Mouse (Mus musculus): ENCODE results near the gene H2-D1. TPM values are rescaled to one million over a fixed set of nuclear protein-coding genes. Genes with fewer than 3 reads are reported as not detected.
A peak's percentile ranks its signal among the peaks of the same experiment; 100 is the strongest.

The H2-D1 gene
- polyA plus RNA-seq, 1 experiment from 2014 or later: 134 TPM

GRCm38 (mm10) chr17:35252619-35253292 is 9.8 kb upstream of the H2-D1 start:
- 84% methylated on average over 18 of the region's 18 CpGs for WGBS
- no peak for ATAC-seq
- H3K36me3 ChIP-seq (ENCODE audit: control insufficient read depth, insufficient read depth, low read length): peaks cover 58% of the 10 kb centered on the region

DNA sequence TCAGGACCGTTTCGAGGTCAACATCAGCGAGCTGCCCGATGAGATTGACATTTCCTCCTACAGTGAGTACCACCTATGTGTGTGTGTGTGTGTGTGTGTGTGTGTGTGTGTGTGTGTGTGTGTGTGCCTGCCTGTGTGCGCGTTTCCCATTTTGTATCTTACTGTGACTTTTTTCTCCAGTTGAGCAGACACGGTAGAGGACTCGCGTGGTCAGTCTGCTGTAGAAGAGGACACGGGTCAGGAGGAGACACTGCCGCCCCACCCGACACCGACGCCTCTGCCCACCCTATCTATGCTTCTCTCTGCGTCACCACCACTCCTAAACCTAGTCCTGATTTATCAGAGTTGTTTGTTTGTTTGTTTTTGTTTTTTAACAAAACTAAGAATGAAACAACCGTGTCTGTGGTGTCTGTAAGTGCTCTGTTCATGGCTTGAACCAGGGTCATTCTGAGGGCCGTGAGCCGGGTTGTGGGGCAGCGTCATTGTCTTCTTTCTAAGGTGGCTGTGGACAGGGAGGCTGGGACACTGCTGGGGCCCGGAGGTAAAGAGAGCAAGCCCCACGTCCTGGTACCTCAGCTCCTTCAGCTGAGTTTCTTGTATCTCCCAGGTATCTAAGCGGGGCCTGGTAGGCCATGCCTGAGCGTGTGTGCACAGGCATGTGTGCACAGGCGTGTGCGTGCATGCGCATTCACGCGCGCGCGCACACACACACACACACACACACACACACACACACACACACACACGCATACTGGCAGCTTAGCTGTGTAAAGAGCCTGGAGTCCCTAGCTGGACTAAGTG is 9.0 kb upstream of the H2-D1 start:
- H3K4me1 ChIP-seq (ENCODE audit: control insufficient read depth, insufficient read depth, low read depth, low read length): no peaks in the 10 kb centered on the region; the same call in 1 of the 2 replicates
- no peak overlapping the region for H3K9ac ChIP-seq (ENCODE audit: low read depth, low read length)
- no peak overlapping the region for H3K4me2 ChIP-seq (ENCODE audit: low read length)
- no peaks in the 10 kb centered on the region for H3K9me3 ChIP-seq (ENCODE audit: control insufficient read depth, low read length)
- no peak overlapping the region for H3K4me3 ChIP-seq (ENCODE audit: low read length)
- no peak; the same call in 1 of the 2 replicates for ATAC-seq
- H3K36me3 ChIP-seq (ENCODE audit: control insufficient read depth, insufficient read depth, low read length): peaks cover 53% of the 10 kb centered on the region
- H3K27me3 ChIP-seq (replicated peaks; ENCODE audit: control insufficient read depth, insufficient read depth, low read length): no peaks in the 10 kb centered on the region
- 89% methylated on average over 31 of the region's 32 CpGs for WGBS
- no peak overlapping the region for H3K27ac ChIP-seq (ENCODE audit: low read depth, low read length)

More at GRCm38 (mm10) chr17:35252619-35253292, 9.8 kb upstream of the H2-D1 start:
- Histone ChIP-seq H3K9me3 (ENCODE audit: control insufficient read depth, low read length) (no peaks in the 10 kb centered on the region), H3K27me3 (replicated peaks; ENCODE audit: control insufficient read depth, insufficient read depth, low read length) (no peaks in the 10 kb centered on the region), H3K4me2 (ENCODE audit: low read length) (no peak overlapping the region), H3K4me3 (ENCODE audit: low read length) (no peak overlapping the region), H3K9ac (ENCODE audit: low read depth, low read length) (no peak overlapping the region), H3K4me1 (ENCODE audit: control insufficient read depth, insufficient read depth, low read depth, low read length) (no peaks in the 10 kb centered on the region; the same call in 1 of the 2 replicates), H3K27ac (ENCODE audit: low read depth, low read length) (no peak overlapping the region)

DNA sequence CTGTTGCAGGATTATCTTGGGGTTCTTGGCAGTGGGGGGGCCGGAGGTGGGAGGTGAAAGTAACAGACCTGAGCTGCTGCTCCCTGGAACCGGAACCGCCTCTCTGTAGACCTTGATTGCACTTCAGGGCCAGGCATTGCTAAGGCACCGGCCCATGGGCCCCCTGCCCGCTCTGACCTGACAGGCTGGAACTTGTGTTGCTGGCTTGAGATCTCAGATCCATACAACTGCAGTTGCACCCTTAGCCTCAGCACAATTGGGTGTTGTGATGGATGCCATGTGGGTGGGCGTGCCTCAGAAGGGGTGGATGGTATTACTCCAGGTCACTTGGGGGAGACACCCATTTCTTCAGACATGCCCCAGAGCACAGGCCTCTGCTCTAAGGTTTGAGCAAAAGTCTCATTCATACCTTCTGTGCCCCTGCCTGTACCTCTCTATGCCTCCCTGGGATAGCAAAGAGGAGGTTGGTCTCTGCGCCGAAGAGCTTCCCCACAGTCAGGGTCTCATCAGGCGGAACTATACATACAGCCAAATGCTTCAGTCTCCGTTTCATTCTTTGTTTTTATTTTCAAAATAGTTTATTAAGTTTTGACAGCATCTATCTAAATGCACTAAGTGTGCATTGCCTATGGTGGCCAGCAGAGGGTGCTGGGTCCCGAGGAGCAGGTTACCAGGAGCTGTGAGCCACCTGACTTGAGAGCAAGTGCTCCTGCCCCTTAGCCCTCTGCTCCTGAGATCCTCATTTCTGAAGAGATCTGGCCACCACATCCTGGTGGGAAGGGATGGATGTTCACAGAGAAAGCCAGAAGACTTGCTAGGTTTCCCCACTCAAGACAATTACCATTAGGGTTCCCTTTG is 8.1 kb upstream of the H2-D1 start:
- WGBS: 57% methylated on average over 11 of the region's 11 CpGs
- no peak overlapping the region for H3K4me2 ChIP-seq (ENCODE audit: low read length)
- no peaks in the 10 kb centered on the region; the same call in 1 of the 2 replicates for H3K4me1 ChIP-seq (ENCODE audit: control insufficient read depth, insufficient read depth, low read depth, low read length)
- H3K9me3 ChIP-seq (ENCODE audit: control insufficient read depth, low read length): no peaks in the 10 kb centered on the region
- peak; percentile 12 for ATAC-seq
- no peak overlapping the region for H3K9ac ChIP-seq (ENCODE audit: low read depth, low read length)
- peaks cover 43% of the 10 kb centered on the region for H3K36me3 ChIP-seq (ENCODE audit: control insufficient read depth, insufficient read depth, low read length)
- H3K4me3 ChIP-seq (ENCODE audit: low read length): no peak overlapping the region
- H3K27ac ChIP-seq (ENCODE audit: low read depth, low read length): no peak overlapping the region
- H3K27me3 ChIP-seq (replicated peaks; ENCODE audit: control insufficient read depth, insufficient read depth, low read length): no peaks in the 10 kb centered on the region

- Histone ChIP-seq H3K27ac (ENCODE audit: low read depth, low read length) (no peak overlapping the region), H3K4me1 (ENCODE audit: control insufficient read depth, insufficient read depth, low read depth, low read length) (no peaks in the 10 kb centered on the region; the same call in 1 of the 2 replicates), H3K4me3 (ENCODE audit: low read length) (no peak overlapping the region), H3K4me2 (ENCODE audit: low read length) (no peak overlapping the region), H3K27me3 (replicated peaks; ENCODE audit: control insufficient read depth, insufficient read depth, low read length) (no peaks in the 10 kb centered on the region), H3K36me3 (ENCODE audit: control insufficient read depth, insufficient read depth, low read length) (peaks cover 35% of the 10 kb centered on the region), H3K9me3 (ENCODE audit: control insufficient read depth, low read length) (no peaks in the 10 kb centered on the region), H3K9ac (ENCODE audit: low read depth, low read length) (no peak overlapping the region)
- ATAC-seq: no peak
- 79% methylated on average over 3 of the region's 3 CpGs for WGBS
Observed at GRCm38 (mm10) chr17:35255301-35255700, 7.2 kb upstream of the H2-D1 start.

GRCm38 (mm10) chr17:35255704-35256103 is 6.8 kb upstream of the H2-D1 start:
- Histone ChIP-seq H3K36me3 (ENCODE audit: control insufficient read depth, insufficient read depth, low read length) (peaks cover 31% of the 10 kb centered on the region), H3K27ac (ENCODE audit: low read depth, low read length) (no peak overlapping the region), H3K27me3 (replicated peaks; ENCODE audit: control insufficient read depth, insufficient read depth, low read length) (no peaks in the 10 kb centered on the region), H3K4me2 (ENCODE audit: low read length) (no peak overlapping the region), H3K4me1 (ENCODE audit: control insufficient read depth, insufficient read depth, low read depth, low read length) (no peaks in the 10 kb centered on the region; the same call in 1 of the 2 replicates), H3K4me3 (ENCODE audit: low read length) (no peak overlapping the region), H3K9me3 (ENCODE audit: control insufficient read depth, low read length) (no peaks in the 10 kb centered on the region), H3K9ac (ENCODE audit: low read depth, low read length) (no peak overlapping the region)
- ATAC-seq: no peak
- 70% methylated on average over 4 of the region's 4 CpGs for WGBS

DNA sequence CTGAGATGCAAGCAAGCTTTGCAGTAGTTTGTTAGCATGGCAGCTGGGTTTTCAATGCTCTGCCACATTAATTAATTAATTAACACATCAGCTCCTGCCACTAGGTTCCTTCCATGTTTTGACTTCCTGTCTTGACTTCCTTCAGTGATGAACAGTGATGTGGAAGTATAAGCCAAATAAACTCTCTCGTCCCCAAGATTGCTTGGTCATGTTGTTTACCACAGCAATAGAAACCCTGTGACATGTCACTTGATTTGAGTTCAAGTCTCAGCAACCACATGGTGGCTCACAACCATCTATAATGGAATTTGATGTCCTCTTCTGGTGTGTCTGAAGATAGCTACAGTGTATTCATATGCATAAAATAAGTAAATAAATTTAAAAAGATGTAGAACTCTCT is 5.2 kb upstream of the H2-D1 start:
- H3K9ac ChIP-seq (ENCODE audit: low read depth, low read length): no peak overlapping the region
- no peak for ATAC-seq
- 73% methylated on average over 1 of the region's 1 CpGs for WGBS
- H3K9me3 ChIP-seq (ENCODE audit: control insufficient read depth, low read length): no peaks in the 10 kb centered on the region
- H3K4me2 ChIP-seq (ENCODE audit: low read length): no peak overlapping the region
- no peaks in the 10 kb centered on the region for H3K27me3 ChIP-seq (replicated peaks; ENCODE audit: control insufficient read depth, insufficient read depth, low read length)
- H3K36me3 ChIP-seq (ENCODE audit: control insufficient read depth, insufficient read depth, low read length): peaks cover 18% of the 10 kb centered on the region
- no peak overlapping the region for H3K4me3 ChIP-seq (ENCODE audit: low read length)
- H3K27ac ChIP-seq (ENCODE audit: low read depth, low read length): no peak overlapping the region
- H3K4me1 ChIP-seq (ENCODE audit: control insufficient read depth, insufficient read depth, low read depth, low read length): no peaks in the 10 kb centered on the region; the same call in 1 of the 2 replicates

- Histone ChIP-seq H3K9me3 (ENCODE audit: control insufficient read depth, low read length) (no peaks in the 10 kb centered on the region), H3K4me3 (ENCODE audit: low read length) (peak overlapping the region; percentile 14), H3K27ac (ENCODE audit: low read depth, low read length) (no peak overlapping the region), H3K36me3 (ENCODE audit: control insufficient read depth, insufficient read depth, low read length) (peaks cover 12% of the 10 kb centered on the region), H3K4me2 (ENCODE audit: low read length) (peak overlapping the region; percentile 51), H3K9ac (ENCODE audit: low read depth, low read length) (no peak overlapping the region), H3K4me1 (ENCODE audit: control insufficient read depth, insufficient read depth, low read depth, low read length) (peaks cover 3% of the 10 kb centered on the region; the same call in 1 of the 2 replicates), H3K27me3 (replicated peaks; ENCODE audit: control insufficient read depth, insufficient read depth, low read length) (no peaks in the 10 kb centered on the region)
- ATAC-seq: no peak
- 11% methylated on average over 17 of the region's 17 CpGs for WGBS
Observed at GRCm38 (mm10) chr17:35257824-35258491, 4.6 kb upstream of the H2-D1 start.

DNA sequence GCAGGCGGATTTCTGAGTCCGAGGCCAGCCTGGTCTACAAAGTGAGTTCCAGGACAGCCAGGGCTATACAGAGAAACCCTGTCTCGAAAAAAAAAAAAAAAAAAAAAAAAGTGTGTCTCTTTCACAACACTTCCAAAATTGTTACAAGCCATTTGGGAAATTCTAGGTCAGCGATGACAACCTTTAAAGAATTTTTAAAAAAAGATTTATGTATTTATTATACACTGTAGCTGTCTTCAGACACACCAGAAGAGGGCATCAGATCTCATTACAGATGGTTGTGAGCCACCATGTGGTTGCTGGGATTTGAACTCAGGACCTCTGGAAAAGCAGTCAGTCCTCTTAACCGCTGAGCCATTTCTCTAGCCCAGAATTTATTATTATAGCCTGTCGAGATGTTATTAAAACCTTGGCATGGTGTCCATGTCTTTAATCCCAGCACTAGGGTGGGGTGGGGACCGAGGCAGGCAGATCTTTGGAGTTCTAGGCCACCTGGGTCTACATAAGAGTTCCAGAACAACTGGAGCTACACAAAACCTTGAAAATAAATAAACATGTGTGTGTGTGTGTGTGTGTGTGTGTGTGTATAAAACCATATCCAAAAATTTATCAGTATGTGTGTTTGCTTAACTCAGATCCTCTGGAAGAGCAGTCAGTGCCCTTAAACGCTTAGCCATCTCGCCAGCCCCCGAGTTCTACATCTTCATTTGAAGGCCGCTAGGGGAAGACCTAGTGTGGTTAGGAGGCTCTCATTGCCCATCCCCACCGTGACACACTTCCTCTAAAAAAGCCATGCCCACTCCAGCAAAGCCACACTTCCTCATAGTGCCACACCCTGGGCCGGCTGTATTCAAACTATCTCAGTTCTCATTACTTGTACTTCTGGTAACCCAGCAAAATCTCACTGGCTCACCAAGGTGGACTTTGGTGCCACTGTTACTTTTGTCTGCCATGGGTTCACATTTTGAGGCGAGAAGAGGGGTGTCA is 3.7 kb upstream of the H2-D1 start:
- Histone ChIP-seq H3K4me2 (ENCODE audit: low read length) (no peak overlapping the region; the same call in 1 of the 2 replicates), H3K9ac (ENCODE audit: low read depth, low read length) (no peak overlapping the region), H3K27me3 (replicated peaks; ENCODE audit: control insufficient read depth, insufficient read depth, low read length) (no peaks in the 10 kb centered on the region), H3K4me3 (ENCODE audit: low read length) (no peak overlapping the region), H3K4me1 (ENCODE audit: control insufficient read depth, insufficient read depth, low read depth, low read length) (peaks cover 3% of the 10 kb centered on the region; the same call in 1 of the 2 replicates), H3K36me3 (ENCODE audit: control insufficient read depth, insufficient read depth, low read length) (peaks cover 3% of the 10 kb centered on the region), H3K27ac (ENCODE audit: low read depth, low read length) (no peak overlapping the region), H3K9me3 (ENCODE audit: control insufficient read depth, low read length) (no peaks in the 10 kb centered on the region)
- ATAC-seq: no peak
- 61% methylated on average over 13 of the region's 14 CpGs for WGBS

Measured in hindbrain, embryonic 16.5 days (tissue).